Mouse (Mus musculus) lung, embryonic 16.5 days (tissue): ENCODE results near the gene A930002H24Rik. TPM values are rescaled to one million over a fixed set of nuclear protein-coding genes. Genes with fewer than 3 reads are reported as not detected.

Experiments
- ATAC-seq: fragments of 200-750 bp; cut with Nextera tagmentation; 2 replicates; pipeline ENCODE4 v1.8.0; 2017; ENCODE audit warnings: low read depth, mild to moderate bottlenecking, moderate library complexity
- H3K27ac ChIP-seq: fragments of 300-500 bp; sonication (generic); 2 replicates; pipeline ENCODE4 v1.5.1; 2014; ENCODE audit warnings: mild to moderate bottlenecking, control low read depth, low read length
- H3K27me3 ChIP-seq: fragments of 300-500 bp; sonication (generic); 2 replicates; pipeline ENCODE4 v1.6.1; 2014; ENCODE audit warnings: low read depth, low read length, mixed read lengths; ENCODE audit not compliant: control insufficient read depth, insufficient read depth
- H3K36me3 ChIP-seq: fragments of 300-500 bp; sonication (generic); 2 replicates; pipeline ENCODE4 v1.6.1; 2014; ENCODE audit warnings: low read length; ENCODE audit not compliant: control insufficient read depth, insufficient read depth
- H3K4me1 ChIP-seq: fragments of 300-500 bp; sonication (generic); replicated peaks from 2 replicates; pipeline ENCODE4 v1.6.1; 2014; ENCODE audit warnings: low read length, mixed read lengths; ENCODE audit not compliant: control insufficient read depth, insufficient read depth
- H3K4me2 ChIP-seq: fragments of 300-500 bp; sonication (generic); 2 replicates; pipeline ENCODE4 v1.6.1; 2014; ENCODE audit warnings: low read depth, low read length, control low read depth
- H3K4me3 ChIP-seq: fragments of 300-500 bp; sonication (generic); 2 replicates; pipeline ENCODE4 v1.5.1; 2014; ENCODE audit warnings: mild to moderate bottlenecking, low read length, control low read depth
- H3K9ac ChIP-seq: fragments of 300-500 bp; sonication (generic); 2 replicates; pipeline ENCODE4 v1.6.1; 2014; ENCODE audit warnings: low read length, control low read depth
- H3K9me3 ChIP-seq: fragments of 300-500 bp; sonication (generic); 2 replicates; pipeline ENCODE4 v1.6.1; 2016; ENCODE audit warnings: low read length; ENCODE audit not compliant: control insufficient read depth
- WGBS: fragments of 180-500 bp; shearing (Covaris S2); extraction: QIAGEN DNeasy Blood & Tissue Kit; methylation state at CpG from one replicate; pipeline ENCODE4 v1.1.7; 2014; 5-methylcytosine and 5-hydroxymethylcytosine counted together
- polyA plus RNA-seq: library from polyadenylated mRNA; unstranded; fragments of >200 nt; fragmentation: Nextera tagmentation; extraction: Ambion mirVana; gene quantifications from 2 replicates; pipeline ENCODE4 v1.2.1, GENCODE M21; 2015

The A930002H24Rik gene
- polyA plus RNA-seq = 2.5 and 4.6 TPM in 2 replicates

GRCm38 (mm10) chr17:63863647-63864149 lies at the start of gene A930002H24Rik:
A930002H24Rik (minus strand) TSS chr17:63863791.
- H3K4me1 ChIP-seq = peaks cover 10% of the 10 kb centered on the region
- H3K9ac ChIP-seq = peak within 1 kb of the TSS; percentile 89

GRCm38 (mm10) chr17:63909297-63909696 lies 45.7 kb upstream of the A930002H24Rik start:
- Histone ChIP-seq H3K36me3 (0 out of 2 replicates have a peak, but pooled peaks cover 2% of the 10 kb centered on the region), H3K4me3 (no peak overlapping the region), H3K4me1 (no peaks in the 10 kb centered on the region), H3K27me3 (no peaks in the 10 kb centered on the region), H3K9ac (no peak overlapping the region), H3K27ac (no peak overlapping the region), H3K9me3 (no peaks in the 10 kb centered on the region), H3K4me2 (no peak overlapping the region)
- ATAC-seq = no peak
- 91% methylated on average over 4 of the region's 4 CpGs for WGBS

More at GRCm38 (mm10) chr17:63863647-63864149, at the start of gene A930002H24Rik:
- Histone ChIP-seq H3K27me3 (no peaks in the 10 kb centered on the region), H3K4me3 (peak within 1 kb of the TSS; percentile 92), H3K27ac (peak within 1 kb of the TSS; percentile 83), H3K36me3 (no peaks in the 10 kb centered on the region), H3K4me2 (peak within 1 kb of the TSS; percentile 97), H3K9me3 (no peaks in the 10 kb centered on the region)
- peak; percentile 100 for ATAC-seq
- WGBS = under 1% methylated on average over 51 of the region's 55 CpGs

DNA sequence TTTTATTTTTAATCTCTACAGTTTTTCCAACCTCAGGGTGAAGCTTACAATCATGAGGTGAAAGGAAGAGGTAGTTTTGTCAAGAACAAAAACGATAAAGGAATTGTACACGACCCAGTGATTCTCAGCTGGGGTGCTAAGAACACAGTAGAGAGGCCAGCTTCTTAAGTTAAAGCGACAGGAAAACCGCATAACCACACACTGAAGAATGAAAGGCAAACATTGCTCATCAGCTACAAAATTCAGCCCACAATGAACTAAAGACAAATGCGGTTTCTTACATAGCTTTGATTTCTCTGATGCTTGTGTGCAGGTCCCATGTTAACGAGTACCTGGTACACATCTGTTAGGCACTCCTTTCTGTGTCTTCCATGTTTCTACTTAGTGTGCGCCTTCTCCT lies 33.5 kb upstream of the A930002H24Rik start:
- H3K4me3 ChIP-seq = no peak overlapping the region
- no peak overlapping the region for H3K27ac ChIP-seq
- WGBS = 84% methylated on average over 7 of the region's 7 CpGs
- H3K9ac ChIP-seq = no peak overlapping the region
- no peak for ATAC-seq
- no peaks in the 10 kb centered on the region for H3K27me3 ChIP-seq
- no peak overlapping the region for H3K4me2 ChIP-seq
- H3K36me3 ChIP-seq = no peaks in the 10 kb centered on the region
- H3K9me3 ChIP-seq = no peaks in the 10 kb centered on the region
- H3K4me1 ChIP-seq = no peaks in the 10 kb centered on the region

DNA sequence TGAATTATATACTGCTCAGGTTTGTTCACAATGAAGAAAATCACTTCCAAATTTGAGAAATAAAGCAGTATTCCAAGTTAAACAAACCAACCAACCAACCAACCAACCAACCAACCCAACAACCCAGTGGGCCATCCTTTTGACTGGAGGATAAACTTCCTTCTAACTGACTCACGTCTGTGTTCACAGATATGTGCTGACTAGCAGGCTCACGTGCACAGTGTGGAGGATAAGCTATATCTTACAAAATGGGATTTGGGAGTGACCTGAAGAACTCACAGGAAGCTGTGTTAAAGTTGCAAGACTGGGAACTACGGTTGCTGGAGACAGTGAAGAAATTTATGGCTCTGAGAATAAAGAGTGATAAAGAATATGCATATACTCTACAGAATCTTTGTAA lies 32.2 kb upstream of the A930002H24Rik start:
- 74% methylated on average over 3 of the region's 3 CpGs for WGBS
- Histone ChIP-seq H3K9ac (no peak overlapping the region), H3K9me3 (no peaks in the 10 kb centered on the region), H3K4me3 (no peak overlapping the region), H3K27me3 (no peaks in the 10 kb centered on the region), H3K4me1 (no peaks in the 10 kb centered on the region), H3K27ac (no peak overlapping the region), H3K4me2 (no peak overlapping the region), H3K36me3 (no peaks in the 10 kb centered on the region)
- ATAC-seq = no peak

DNA sequence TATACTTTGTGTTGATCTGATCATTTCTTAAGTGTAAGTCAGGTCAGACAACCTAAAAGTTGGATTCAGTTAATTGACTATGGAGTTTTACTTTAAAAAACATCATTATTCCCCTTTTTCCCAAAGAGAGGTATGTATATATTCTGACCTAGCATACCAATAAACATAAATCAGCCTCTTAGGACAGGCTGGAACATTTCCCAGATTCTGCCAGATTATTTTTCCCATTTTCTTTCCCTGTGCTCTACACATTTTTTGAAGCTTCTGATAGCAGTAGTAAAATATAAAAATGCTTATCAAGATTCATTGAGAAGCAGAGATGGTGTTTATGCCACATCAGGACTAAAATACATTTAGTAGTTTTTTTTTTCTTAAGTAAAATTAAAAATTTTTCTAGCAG lies 27.0 kb upstream of the A930002H24Rik start:
- Histone ChIP-seq H3K36me3 (no peaks in the 10 kb centered on the region), H3K9me3 (no peaks in the 10 kb centered on the region), H3K4me1 (no peaks in the 10 kb centered on the region)

GRCm38 (mm10) chr17:63886988-63887387 lies 23.4 kb upstream of the A930002H24Rik start:
- Histone ChIP-seq H3K4me1 (no peaks in the 10 kb centered on the region), H3K4me3 (no peak overlapping the region), H3K36me3 (no peaks in the 10 kb centered on the region), H3K27ac (no peak overlapping the region), H3K27me3 (no peaks in the 10 kb centered on the region), H3K9ac (no peak overlapping the region), H3K9me3 (no peaks in the 10 kb centered on the region), H3K4me2 (no peak overlapping the region)
- WGBS = 97% methylated on average over 2 of the region's 2 CpGs
- no peak for ATAC-seq

More for the DNA sequence above, 27.0 kb upstream of the A930002H24Rik start:
- Histone ChIP-seq H3K4me3 (no peak overlapping the region), H3K9ac (no peak overlapping the region), H3K4me2 (no peak overlapping the region), H3K27ac (no peak overlapping the region), H3K27me3 (no peaks in the 10 kb centered on the region)
- no peak for ATAC-seq

DNA sequence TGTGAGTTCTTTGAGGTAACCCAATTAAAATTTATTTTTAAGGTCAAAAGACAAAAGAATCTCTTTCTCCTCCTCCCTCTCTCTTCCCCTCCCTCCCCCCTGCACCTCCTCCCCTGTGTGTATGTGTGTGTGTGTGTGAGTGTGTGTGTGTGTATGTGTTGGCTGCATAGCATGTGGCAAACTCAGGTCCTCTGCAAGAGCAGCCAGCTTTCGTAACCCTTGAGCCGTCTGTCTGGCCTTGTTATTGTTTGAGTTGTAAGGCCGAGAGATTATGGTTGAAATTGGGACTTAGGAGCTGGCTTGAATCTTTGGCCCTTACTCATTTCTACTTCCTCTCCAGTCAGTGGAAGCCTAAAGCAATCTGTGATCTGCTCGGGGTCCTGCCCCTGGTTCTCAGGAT lies 16.4 kb upstream of the A930002H24Rik start:
- no peak for ATAC-seq
- no peaks in the 10 kb centered on the region for H3K9me3 ChIP-seq
- no peak overlapping the region for H3K9ac ChIP-seq
- no peaks in the 10 kb centered on the region for H3K36me3 ChIP-seq
- no peaks in the 10 kb centered on the region for H3K4me1 ChIP-seq
- no peak overlapping the region for H3K4me2 ChIP-seq
- WGBS = 71% methylated on average over 4 of the region's 4 CpGs
- H3K27ac ChIP-seq = no peak overlapping the region
- H3K27me3 ChIP-seq = no peaks in the 10 kb centered on the region
- no peak overlapping the region for H3K4me3 ChIP-seq

DNA sequence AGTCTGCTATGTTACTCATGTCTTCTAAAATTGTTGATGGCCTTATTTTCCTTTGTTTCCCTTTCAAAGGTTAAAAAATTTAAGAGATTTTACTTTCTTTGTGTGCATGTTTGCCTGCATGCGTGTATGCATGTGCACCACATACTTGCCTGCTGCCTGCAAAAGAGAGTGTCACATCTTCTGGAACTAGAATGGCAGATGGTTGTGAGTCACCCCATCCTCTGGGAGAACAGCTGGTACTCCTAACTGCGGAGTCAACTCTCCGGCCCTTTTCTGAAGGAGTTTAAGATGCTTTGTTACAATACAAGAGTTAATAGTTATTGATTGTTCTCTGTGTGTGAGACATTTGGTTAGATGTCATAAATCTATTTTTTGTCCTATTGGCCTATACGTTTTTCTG lies 15.3 kb upstream of the A930002H24Rik start:
- ATAC-seq = no peak
- no peak overlapping the region for H3K4me2 ChIP-seq
- H3K27ac ChIP-seq = no peak overlapping the region
- no peaks in the 10 kb centered on the region for H3K9me3 ChIP-seq
- H3K27me3 ChIP-seq = no peaks in the 10 kb centered on the region
- no peak overlapping the region for H3K4me3 ChIP-seq
- H3K4me1 ChIP-seq = no peaks in the 10 kb centered on the region
- 78% methylated on average over 4 of the region's 4 CpGs for WGBS
- no peak overlapping the region for H3K9ac ChIP-seq
- H3K36me3 ChIP-seq = no peaks in the 10 kb centered on the region

DNA sequence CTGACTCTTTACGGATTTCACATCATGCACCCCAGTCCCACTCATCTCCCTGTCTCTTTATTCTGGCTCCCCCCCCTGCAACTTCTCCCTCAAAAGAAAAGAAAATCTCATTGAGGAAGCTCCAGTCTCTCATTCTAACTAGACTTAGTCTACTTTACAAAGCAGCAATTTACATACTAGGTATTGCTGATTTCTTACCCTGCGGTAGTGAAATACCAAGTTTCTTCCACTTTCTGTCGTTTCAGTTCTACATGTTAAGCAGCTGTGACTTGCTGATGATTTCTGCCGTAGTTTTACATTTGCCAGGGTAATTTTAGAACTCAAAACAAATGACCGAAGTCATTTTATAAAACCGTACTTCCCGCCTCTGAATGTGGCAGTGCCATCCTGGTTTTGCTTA lies 8.2 kb upstream of the A930002H24Rik start:
- no peak overlapping the region for H3K4me3 ChIP-seq
- WGBS = 91% methylated on average over 7 of the region's 7 CpGs
- H3K4me2 ChIP-seq = no peak overlapping the region
- no peaks in the 10 kb centered on the region for H3K4me1 ChIP-seq
- ATAC-seq = no peak
- no peak overlapping the region for H3K27ac ChIP-seq
- H3K27me3 ChIP-seq = no peaks in the 10 kb centered on the region
- H3K9ac ChIP-seq = no peak overlapping the region
- no peaks in the 10 kb centered on the region for H3K36me3 ChIP-seq
- H3K9me3 ChIP-seq = no peaks in the 10 kb centered on the region

- 0% methylated on average over 29 of the region's 48 CpGs for WGBS
These were observed 580 bp upstream of the A930002H24Rik start for GRCm38 (mm10) chr17:63864171-63864571.

More at GRCm38 (mm10) chr17:63864171-63864571, 580 bp upstream of the A930002H24Rik start:
- Histone ChIP-seq H3K27ac (peak overlapping the region; percentile 83), H3K4me3 (peak overlapping the region; percentile 92), H3K27me3 (no peaks in the 10 kb centered on the region), H3K4me1 (peaks cover 10% of the 10 kb centered on the region), H3K9ac (peak overlapping the region; percentile 89), H3K4me2 (peak overlapping the region; percentile 92), H3K36me3 (no peaks in the 10 kb centered on the region), H3K9me3 (no peaks in the 10 kb centered on the region)
- ATAC-seq = peak; percentile 74
